Mouse (Mus musculus): ENCODE measurements around the gene Pck2. TPM values are rescaled to one million over a fixed set of nuclear protein-coding genes. Genes with fewer than 3 reads are reported as not detected.

The Pck2 gene
- polyA plus RNA-seq (2017; shearing (Covaris generic)): 10 to 100 TPM; 37.3 to 57.7 TPM

DNA sequence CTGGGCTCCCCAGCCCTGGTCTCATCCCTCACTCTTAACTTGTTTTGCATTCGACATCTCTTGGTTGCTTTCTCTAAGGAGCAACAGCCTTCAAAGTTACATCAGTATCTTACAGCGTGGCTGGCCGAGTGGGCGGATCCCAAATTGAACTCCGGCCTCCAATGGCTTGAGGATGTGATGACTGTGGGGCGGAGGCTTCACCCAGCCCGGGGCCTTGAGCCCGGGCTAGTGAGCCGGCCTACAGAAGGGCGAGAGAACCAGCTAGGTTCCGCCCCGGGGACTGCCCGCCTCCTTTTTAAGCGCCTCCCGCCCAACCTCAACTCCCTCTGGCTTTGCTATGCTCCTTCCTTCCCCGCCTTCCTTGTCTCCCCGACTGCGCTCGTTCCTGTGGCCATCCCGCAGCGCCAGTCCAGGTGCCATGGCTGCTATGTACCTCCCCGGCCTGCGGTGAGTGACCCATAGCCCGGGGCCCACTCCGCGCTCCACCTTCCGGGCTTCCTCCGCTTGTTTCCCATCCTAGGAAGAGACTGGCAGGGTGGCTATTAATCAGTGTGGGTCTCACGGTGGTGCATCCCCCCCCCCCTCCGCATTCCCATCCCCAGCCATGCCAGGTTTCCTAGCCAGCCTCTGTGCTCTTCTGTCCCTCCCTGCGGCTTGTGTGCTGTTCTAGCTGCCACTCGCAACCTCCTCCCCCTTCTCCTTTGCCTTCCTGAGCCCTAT lies at the start of gene Pck2:
Pck2 (plus strand) TSS at position 200 of the 720 bp plus-strand sequence.
- peak; percentile 83 for ATAC-seq

DNA sequence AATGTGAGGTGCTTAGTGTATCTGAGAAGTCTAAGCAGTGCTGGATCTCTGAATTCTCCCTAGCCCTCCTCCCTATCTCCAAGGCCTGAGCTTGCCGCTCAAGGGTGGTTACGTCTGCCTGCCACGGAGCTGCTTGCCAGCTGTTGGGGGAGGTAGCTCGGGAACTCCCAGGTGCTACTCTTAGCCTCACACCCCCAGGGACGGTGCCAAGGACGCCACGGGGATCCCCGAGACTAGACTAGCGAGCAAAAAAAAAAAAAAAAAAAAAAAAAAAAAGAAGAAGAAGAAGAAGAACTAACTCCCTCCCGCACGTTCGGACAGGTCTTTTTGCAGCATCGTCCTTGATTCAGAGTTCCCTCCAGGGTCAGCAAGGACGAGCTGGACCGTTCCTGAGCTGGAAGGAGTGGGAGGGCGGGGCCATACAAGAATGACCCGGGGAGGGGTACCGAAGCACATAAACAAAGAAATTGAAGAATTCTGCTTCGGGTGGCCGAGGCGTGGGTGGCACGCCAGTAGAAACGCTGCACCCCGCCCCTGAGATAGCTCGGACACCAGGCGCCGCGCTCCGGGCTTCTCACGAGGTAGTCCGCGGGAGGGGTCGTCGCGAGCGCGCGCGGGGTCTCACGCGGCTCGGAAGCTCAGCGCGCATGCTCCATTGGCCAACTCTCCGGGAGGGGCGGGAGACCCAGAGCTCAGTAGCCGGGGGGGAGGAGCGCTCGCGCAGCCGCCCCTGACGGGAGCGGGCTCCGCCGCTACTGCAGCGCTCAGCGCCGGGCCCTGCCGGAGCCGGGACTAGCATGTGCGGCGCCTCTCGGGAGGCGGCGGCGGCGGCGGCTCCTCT lies 49.5 kb upstream of the Pck2 start, which contains the start of gene Carmil3:
Carmil3 (plus strand) TSS at position 291 of the 841 bp plus-strand sequence.
- peak; percentile 80 for ATAC-seq

DNA sequence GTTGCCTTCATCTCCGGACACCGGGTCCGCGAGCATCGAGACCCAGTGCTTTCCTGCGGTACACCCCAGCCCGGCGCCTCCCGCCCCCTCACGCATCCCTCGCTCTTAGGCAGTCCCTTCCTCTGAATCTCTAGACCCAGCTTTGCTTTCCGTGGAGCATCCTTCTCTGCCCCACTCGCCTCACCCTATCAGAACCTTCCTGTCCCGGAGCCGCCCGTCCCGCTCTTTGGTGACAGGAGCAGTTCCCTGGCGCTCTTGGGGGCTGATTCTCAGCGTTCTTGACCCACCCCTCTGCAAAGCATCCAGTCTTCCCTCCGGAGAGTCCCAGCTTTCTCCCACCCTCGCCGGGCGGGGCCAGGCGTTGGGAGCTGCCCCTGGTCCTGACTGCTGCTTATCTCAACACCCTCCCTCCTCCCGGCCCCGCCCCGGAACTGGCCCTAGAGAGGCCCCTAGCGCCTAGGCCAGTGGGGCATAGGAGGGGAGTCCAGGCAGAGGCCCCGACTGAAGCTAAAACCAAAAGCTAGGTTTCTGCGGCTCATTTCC lies 48.7 kb upstream of the Pck2 start:
- peak; percentile 40 for ATAC-seq

DNA sequence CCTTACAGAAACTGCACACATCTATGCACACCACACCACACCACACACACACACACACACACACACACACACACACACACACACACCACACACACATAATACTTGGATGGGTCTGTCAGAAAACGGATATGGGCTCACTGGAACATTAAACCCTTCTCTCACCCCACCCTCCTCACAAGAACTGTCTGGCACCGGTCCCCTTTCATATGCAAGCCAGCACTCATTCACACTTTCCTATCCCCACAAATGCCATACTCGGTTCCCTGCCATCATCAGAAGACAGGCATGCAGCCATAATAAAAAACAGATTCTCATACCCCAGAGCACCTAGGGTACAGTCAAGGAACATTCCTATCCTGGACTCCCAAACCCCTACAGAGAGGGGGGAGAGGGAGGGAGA lies 48.0 kb upstream of the Pck2 start:
- no peak for ATAC-seq

DNA sequence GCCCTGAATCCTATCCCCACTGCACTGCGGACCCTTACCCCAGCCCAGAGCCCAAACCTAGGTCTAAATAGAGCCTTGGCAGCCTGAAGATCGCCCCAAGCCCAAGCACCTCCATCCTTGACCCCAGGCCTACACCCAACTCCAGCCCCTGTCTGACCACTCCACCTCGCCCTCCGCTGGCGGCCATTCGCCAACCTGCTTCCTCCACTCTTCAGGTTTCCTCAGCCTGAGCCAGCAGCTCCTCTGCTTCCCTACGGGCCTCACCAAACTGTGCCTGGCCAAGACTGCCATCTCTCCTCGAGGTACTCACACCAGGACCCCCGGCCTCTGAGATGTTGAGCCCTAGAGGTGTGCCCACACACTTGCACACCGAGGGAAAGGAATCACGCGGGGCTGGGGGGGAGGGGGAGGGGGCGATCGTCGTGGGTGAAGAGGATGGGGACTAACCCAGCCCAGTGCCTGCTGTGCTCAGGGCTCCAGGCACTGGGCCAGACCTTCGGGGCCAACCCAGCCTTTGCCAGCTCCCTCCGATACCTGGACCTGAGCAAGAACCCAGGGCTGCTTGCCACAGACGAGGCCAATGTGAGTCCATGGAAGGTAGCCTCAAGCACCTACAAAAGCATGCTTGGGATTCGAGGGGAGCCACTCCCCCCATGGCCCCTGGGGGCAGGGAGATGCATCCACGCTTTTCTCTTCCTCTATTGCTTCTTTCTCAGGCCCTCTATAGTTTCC lies 44.4 kb upstream of the Pck2 start:
- ATAC-seq: no peak

DNA sequence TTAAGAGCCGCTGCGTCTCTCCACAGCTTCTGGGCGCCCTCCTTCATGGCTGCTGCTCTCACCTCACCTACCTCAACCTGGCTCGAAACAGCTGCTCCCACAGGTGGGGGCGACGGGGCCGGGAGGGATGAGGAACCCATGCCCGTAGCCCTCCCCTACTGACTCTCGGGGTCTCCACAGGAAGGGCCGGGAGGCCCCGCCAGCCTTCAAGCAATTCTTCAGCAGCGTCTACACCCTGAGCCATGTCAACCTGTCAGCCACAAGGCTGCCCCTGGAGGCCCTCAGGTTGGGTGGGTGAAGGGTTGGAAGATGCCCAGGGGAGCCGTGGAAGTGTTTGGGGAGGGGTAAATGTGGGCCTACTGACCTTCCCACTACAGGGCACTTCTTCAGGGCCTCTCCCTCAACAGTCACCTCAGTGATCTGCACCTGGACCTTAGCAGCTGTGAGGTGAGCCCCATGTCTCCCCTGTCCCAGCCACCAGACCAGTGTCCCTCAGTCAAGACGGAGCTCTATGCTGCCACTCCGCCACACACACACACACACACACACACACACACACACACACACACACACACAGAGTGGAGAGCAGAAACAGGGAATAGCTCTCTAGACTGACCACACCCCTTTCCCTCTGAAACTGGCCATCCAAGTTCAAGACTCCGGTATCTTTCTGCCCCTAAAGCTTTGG lies 43.2 kb upstream of the Pck2 start:
- ATAC-seq: no peak

DNA sequence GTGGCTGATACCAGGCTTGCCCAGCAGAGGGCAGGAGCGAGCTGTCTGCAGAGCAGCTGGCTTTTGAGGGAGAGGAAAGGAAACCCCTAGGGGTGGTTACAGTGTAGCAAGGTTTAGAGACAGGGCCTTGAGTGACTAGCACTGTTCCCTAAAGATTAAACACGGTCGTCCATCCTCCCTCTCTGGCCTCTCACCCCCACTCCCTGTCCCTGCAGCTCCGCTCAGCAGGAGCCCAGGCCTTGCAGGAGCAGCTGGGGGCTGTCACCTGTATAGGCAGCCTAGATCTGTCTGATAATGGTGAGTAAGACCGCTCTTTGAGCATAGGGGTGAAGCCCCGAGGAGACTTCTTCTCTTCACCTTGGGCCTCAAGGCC lies 42.6 kb upstream of the Pck2 start:
- ATAC-seq: peak; percentile 97

DNA sequence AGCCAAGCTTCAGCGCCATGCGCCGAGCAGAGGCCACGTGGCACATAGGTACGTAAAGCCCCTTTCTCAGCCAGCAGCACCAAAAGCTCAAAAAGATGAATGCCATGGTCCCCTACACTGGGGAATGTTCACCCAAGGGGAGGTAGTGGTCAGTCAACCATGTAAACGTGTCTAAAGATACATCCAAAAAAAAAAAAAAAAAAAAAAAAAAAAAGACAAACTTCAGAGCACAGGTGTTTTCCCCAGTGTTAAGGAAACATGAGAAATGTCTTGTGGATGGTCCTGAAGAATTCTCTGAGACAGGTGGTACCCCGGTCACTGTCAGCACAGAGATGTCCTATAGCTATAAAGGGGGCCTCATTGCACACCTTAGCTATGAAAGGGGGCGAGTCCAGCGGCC lies 34.5 kb upstream of the Pck2 start:
- no peak for ATAC-seq

DNA sequence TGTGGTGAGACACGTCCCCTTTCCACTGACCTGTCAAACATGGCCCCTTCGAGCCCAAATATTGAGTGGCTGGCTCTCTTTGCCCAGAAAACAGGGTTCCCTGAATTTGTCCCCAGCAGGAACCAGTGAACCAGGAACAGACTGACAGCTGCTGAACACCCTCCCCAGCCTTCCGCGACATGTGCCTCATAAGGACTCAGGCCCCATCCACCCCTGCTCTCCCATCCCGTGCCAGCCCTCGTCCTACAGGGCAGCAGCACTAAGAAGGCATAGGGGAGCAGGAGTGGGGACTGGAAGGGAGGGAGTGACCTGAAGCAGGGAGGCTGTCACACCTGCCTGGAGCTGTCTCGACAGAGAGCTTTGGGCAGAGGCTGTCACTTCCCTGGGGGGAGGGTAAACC lies 32.3 kb upstream of the Pck2 start:
- no peak for ATAC-seq

DNA sequence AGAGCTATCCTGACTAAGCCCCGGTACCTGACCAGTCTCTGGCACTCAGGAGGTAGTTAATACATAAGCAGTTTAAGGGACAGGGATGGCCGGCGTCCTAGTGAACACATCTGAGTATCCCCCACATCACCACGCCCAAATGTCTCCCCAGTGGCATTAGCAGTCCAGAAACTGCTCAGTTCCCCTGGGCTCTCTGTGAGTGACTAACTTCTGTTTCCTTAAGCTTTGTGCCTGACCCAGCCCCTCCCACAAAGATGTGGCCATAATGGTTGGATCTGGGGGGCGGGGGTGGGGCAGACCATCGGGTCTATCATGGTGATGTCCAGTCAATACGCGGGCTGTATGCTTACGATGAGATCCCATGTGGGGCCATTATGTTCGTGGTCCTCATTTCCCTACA lies 30.5 kb upstream of the Pck2 start:
- no peak for ATAC-seq

DNA sequence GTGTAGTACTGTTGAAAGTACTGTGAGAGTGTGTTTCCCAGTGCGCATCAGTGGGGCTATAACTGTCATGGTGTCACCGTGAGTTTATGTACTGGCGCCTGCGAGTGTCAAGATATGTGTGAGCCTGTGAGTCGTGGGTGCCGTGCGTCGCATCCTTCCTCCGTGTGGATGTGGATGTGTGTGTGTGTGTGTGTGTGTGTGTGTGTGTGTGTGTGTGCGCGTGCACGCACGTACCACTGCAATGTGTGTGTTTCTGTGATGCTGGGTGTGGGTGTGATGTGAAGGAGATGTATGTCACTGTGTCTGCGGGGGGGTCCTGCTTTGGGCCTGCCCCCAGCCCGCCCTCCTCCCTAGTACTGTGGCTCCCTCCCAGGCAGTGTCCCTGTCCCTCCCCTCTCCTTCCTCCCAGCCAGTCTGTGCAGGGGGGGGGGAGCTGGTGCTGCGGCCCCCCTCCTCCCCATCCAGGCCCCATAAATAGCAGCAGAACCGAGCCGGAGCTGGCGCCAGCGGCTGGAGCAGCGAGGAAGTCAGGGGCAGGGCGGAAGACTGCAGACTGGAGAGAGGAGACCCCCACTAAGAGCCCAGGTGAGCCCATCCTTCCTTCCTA lies 29.8 kb upstream of the Pck2 start, which contains the start of gene Cpne6:
Cpne6 (plus strand) TSS at position 321 of the 607 bp plus-strand sequence.
- no peak for ATAC-seq

DNA sequence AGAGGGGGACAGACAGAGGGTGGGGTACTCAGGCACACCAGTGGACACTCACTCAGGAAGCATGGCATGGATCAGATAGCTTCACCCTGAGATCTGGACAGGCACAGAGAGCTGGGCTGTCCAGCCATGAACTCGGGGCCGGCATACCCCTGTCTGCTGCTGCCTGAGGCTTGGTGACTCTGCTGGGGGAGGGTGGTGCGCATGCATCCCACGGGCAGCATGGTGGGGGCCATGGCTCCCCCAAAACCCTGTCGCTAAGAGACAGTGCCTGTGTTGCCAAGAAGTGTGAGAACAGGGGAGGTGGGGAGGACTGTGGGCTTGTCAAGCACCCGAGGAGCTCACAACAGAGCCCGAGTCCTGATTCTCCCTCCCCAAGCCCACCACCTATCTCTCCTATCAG lies 29.0 kb upstream of the Pck2 start:
- ATAC-seq: no peak

DNA sequence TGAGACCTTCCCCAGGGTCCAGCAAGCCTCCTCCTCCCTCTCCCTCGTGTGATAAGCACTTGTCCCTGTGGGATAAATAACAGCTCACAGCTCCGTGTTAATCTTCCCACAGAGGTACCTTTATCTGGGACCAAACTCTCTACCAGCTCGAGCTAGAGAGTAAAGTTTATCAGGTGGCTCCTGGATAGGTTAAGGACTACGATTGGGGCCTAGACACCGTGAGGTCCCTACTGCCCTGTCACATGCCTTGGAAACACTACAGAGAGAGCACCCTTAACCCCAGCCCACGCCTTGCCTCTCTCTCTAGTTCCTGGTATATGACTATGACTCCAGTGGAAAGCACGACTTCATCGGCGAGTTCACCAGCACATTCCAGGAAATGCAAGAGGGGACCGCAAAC lies 26.1 kb upstream of the Pck2 start:
- ATAC-seq: no peak

DNA sequence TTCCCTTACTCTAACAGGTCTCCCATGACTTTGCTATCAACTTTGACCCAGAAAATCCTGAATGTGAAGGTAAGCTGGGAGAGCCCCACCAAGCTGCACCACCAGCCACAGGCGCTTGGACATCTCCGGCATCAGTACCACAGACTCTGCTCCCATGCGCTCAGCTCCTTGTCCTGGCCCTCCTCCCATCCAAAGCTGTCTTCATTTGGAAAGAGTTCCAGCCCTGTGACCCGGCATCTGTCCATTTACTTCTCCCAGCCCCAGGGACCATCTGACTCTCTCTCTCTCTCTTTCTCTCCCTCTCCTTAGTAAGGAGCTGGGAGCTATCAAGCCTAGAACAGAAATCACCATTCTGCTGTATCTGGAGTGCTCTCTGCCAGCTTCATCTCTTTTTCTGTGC lies 24.2 kb upstream of the Pck2 start:
- ATAC-seq: no peak

DNA sequence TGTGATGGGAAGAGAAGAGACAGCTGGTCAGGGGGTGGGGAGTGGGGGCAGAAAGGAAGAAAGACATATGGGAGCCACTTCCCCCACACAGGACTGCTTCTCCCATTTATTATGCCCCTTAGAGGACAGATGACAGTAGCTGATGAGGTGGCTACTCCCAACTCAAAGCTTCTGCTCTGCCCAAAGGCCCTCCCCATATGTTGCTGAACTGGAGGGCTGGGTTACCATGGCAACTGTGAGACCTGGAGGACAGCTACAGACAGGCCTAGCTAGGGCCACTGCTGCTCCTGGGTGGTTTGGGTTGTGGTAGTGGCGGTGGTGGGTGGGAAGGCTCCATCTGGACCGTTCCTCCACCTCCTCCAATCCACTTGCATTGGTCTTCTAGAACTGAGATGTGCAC lies 21.2 kb upstream of the Pck2 start:
- ATAC-seq: no peak

DNA sequence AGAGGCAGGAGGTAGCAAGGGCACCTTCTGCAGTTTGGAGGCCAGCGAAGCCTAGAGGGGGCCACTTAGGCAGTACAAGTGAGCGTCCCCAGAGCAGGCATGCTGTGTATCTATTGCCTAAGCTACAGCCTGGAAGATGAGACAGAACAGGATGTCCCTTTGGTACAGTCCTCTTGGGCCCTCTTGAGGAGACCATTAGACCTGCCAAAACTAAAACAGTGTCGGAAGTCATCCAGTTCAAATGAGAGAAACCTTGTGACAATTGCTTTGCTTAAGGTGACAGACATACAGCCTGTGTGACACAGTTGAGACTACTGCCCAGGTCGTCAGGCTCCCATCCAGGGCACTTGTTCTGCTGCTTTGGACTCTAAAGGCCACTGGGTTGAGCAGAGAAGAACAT lies 20.5 kb upstream of the Pck2 start:
- no peak for ATAC-seq

DNA sequence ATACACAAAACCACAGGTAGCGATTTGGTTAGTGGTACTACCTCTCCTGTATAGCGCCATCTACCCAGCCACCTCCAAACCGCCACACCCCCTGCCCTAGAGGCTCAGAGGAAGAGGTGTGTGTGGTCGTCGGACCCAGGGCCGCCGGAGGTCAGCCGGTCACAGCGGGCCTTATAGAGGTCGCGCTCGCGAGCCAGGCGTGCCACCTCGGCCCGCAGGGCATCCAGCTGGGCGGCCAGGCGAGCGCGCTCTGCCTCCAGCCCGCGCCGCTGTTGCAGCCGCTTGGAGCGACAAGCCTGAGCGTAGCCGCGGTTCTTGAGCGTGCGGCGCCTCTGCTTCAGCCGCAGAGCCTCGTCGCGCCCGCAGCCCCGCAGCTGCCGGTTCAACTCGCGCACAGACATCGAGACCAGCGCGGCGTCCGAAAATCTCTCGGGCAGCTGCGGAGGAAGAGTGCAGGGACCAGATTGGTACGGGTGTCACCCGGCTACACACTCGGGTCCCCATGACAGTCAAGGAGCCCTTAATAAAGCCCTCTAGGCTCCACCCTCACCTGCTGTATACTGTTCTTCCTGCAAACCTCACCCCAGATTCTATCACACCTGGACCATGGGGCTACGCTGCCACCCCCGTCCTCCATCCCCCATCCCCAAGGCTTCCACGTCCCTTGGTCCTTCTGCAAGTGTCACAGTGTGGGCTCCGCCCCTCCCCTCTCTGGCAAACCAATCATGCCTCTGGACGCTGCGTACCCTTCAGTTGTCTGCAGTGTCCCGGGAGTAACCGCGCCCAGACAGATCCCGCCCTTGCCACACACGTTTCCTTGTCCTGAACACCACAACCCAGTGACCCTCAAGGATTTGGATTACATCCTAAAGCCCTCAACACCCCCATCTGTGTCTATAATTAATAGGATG lies 19.4 kb upstream of the Pck2 start:
- ATAC-seq: no peak

DNA sequence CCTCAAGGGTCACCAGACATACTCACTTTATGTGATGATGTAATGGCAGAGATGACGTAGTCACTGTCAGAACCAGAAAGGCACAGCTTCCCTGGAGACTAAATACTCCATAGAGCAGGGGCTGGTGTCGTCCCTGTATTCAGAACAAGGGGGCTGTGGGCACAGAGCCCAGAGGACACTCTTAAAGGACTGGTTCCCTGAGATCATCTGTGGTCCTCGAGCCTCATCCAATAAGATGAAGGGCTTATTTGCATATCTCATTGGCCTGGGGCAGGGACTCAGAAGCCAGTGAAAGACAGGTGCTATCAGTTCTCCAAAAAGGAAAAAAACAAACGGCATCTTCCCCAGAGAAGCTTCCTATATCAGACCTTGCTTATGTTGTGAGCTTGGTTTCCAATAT lies 16.0 kb upstream of the Pck2 start:
- no peak for ATAC-seq

DNA sequence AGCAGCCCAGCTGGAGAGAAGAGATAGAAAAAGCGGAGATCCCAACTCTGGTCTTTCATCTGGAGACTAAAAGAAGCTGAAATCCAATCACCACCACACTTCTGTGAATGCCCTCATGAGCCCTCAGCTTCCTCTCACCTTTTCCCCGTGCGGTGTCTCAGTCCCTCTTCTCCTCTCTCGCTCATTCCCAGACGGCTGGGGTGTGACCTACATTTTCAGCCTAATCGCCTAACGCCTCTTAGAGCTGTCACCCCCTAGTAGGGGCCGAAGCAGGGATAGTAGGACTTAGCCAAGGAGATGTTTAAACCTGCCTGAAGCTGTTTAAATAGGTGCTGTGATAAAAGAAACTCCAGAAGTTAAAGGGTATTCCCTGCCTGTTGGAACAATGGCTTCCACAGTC lies 15.3 kb upstream of the Pck2 start, which contains the start of gene Nrl:
Nrl (minus strand) TSS at position 197 of the 400 bp plus-strand sequence.
- no peak for ATAC-seq

DNA sequence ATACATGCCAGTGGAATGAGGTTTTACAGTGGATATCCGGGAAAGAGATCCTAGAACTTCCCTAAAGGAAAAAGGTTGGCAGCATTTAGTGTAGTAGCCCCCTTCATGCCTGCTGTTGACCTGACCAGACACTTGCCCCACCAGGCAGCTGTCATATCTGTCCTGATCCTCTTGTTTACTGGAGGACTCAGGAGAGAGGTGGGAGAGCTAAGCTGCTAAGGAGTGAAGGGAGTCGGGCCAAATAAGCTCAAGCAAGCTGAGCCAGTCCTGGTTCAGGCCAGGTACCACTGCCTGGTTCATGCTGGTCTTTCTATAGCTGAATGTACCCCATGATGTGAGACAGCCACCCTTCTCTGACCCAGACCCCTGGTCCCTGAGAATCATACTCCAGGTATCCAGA lies 13.4 kb upstream of the Pck2 start:
- no peak for ATAC-seq

DNA sequence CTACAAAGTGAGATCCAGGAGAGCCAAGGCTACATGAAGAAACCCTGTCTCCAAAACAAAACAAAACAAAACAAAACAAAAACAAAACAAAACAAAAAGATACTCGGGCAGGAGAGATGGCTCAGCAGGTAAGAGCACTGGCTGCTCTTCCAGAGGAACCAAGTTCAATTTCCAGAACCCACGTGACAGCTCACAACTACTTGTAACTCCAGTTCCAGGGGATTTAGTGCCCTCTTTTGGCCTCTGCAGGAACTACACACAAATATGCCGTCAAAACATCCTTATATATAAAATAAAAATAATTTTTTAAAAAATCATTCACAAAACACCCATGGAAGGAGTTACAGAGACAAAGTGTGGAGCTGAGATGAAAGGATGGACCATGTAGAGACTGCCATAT lies 12.1 kb upstream of the Pck2 start:
- peak; percentile 37 for ATAC-seq
